Mouse (Mus musculus) MEL (cell line): Measurements from ENCODE around the gene Scg5.

Experiments used
- CHD2 ChIP-seq: IDR thresholded peaks from 2 replicates; pipeline ENCODE4 v1.6.1; 2011; ENCODE audit warnings: low read length, improper control_type of control experiment
- CTCF ChIP-seq, 3 experiments: IDR thresholded peaks in 2 of 3; conservative IDR thresholded peaks in 1 of 3; 2 replicates each; pipeline ENCODE4 v1.5.1; 2011 to 2012; ENCODE audit warnings: low read length in 3 of 3, low read depth in 2 of 3, mild to moderate bottlenecking in 2 of 3, improper control_type of control experiment in 1 of 3, inconsistent platforms in 1 of 3, mixed read lengths in 1 of 3, moderate library complexity in 1 of 3; ENCODE audit not compliant: control insufficient read depth in 1 of 3, insufficient read depth in 1 of 3, poor library complexity in 1 of 3, severe bottlenecking in 1 of 3
- E2F4 ChIP-seq: IDR thresholded peaks from 2 replicates; pipeline ENCODE4 v1.6.1; 2011; ENCODE audit warnings: low read depth, low read length, improper control_type of control experiment, borderline replicate concordance
- ETS1 ChIP-seq: IDR thresholded peaks from 2 replicates; pipeline ENCODE4 v1.6.1; 2012; ENCODE audit warnings: low read depth, mild to moderate bottlenecking, inconsistent platforms, low read length, improper control_type of control experiment, moderate library complexity
- GABPA ChIP-seq: IDR thresholded peaks from 2 replicates; pipeline ENCODE4 v1.6.1; 2012; ENCODE audit warnings: low read depth, mild to moderate bottlenecking, inconsistent platforms, low read length, improper control_type of control experiment, moderate library complexity
- GATA1 ChIP-seq: IDR thresholded peaks from 2 replicates; pipeline ENCODE4 v1.6.1; 2011; ENCODE audit warnings: low read depth, low read length, improper control_type of control experiment
- MAFK ChIP-seq: IDR thresholded peaks from 2 replicates; pipeline ENCODE4 v1.6.1; 2011; ENCODE audit warnings: low read depth, mild to moderate bottlenecking, low read length, improper control_type of control experiment, borderline replicate concordance
- MYC ChIP-seq: IDR thresholded peaks from 2 replicates; pipeline ENCODE4 v1.6.1; 2011; ENCODE audit warnings: low read depth, mild to moderate bottlenecking, low read length, improper control_type of control experiment, moderate library complexity
- POLR2A ChIP-seq, 2 experiments: IDR thresholded peaks; 2 replicates each; pipeline ENCODE4 v1.6.1; 2011 to 2012; ENCODE audit warnings: low read length in 2 of 2, mild to moderate bottlenecking in 2 of 2, control low read depth in 1 of 2, improper control_type of control experiment in 1 of 2, low read depth in 1 of 2, moderate library complexity in 1 of 2; ENCODE audit not compliant: control insufficient read depth in 1 of 2, insufficient read depth in 1 of 2, poor library complexity in 1 of 2
- POLR2AphosphoS5 ChIP-seq: IDR thresholded peaks from 2 replicates; pipeline ENCODE4 v1.6.1; 2012; ENCODE audit warnings: low read depth, borderline replicate concordance, mild to moderate bottlenecking, inconsistent platforms, low read length, moderate library complexity, mixed read lengths
- RAD21 ChIP-seq: IDR thresholded peaks from 2 replicates; pipeline ENCODE4 v1.6.1; 2011; ENCODE audit warnings: mild to moderate bottlenecking, low read depth, low read length, improper control_type of control experiment
- RCOR1 ChIP-seq: IDR thresholded peaks from 2 replicates; pipeline ENCODE4 v1.6.1; 2012; ENCODE audit warnings: low read depth, mild to moderate bottlenecking, inconsistent platforms, low read length, improper control_type of control experiment
- UBTF ChIP-seq: IDR thresholded peaks from 2 replicates; pipeline ENCODE4 v1.6.1; 2012; ENCODE audit warnings: low read depth, mild to moderate bottlenecking, inconsistent platforms, low read length, improper control_type of control experiment, moderate library complexity, borderline replicate concordance; ENCODE audit not compliant: insufficient read depth

- TF ChIP-seq GATA1 (no peak), RCOR1 (no peak), MYC (no peak), POLR2A (IDR thresholded peaks at IDR 0.05; ENCODE audit: control insufficient read depth in 1 of 2, insufficient read depth in 1 of 2, low read depth in 1 of 2, low read length in 2 of 2, poor library complexity in 1 of 2) (no peak), MAFK (no peak), E2F4 (no peak), GABPA (no peak), CTCF (IDR thresholded peaks at IDR 0.05 in 2 of 3, conservative IDR thresholded peaks at IDR 0.05 in 1 of 3; ENCODE audit: control insufficient read depth in 1 of 3, insufficient read depth in 1 of 3, low read depth in 2 of 3, low read length in 3 of 3, poor library complexity in 1 of 3, severe bottlenecking in 1 of 3) (no peak), ETS1 (no peak), RAD21 (no peak), POLR2AphosphoS5 (no peak), UBTF (no peak), CHD2 (no peak)
Measured at GRCm38 (mm10) chr2:113817681-113818606, 11.0 kb downstream of the Scg5 start.
